Mouse (Mus musculus): ENCODE data around the gene Akr1a1.

DNA sequence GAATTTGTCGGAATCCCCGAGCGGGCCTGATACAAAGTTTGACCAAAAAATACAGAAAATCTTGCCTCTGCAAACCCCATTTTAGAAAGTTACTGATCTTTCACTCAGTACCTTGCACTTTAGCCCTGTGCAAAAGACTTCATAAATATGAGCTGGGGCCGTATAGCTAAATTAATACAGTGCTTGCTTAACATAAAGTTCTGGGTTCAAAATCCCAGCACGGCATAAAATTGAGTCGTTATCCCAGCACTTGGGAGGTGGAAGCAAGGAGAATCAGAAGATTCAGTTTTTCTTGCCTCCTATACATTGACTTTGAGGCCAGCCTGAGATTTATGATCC, 286 bp upstream of the Akr1a1 start:
- TF ChIP-seq MYOD1 (IDR thresholded peaks at IDR 0.05; ENCODE audit: control insufficient read depth, insufficient read length, low read depth) (no peak), CTCF (IDR thresholded peaks at IDR 0.05; ENCODE audit: control insufficient read depth, insufficient read depth, insufficient read length) (no peak), MAX (IDR thresholded peaks at IDR 0.05) (no peak), MYOG (IDR thresholded peaks at IDR 0.05; ENCODE audit: control insufficient read depth, extremely low read depth, insufficient read length) (no peak), USF1 (IDR thresholded peaks at IDR 0.05; ENCODE audit: low read depth) (no peak), CEBPB (IDR thresholded peaks at IDR 0.05; ENCODE audit: low read depth) (no peak), FOSL1 (IDR thresholded peaks at IDR 0.05; ENCODE audit: insufficient read depth, low read length, poor library complexity, severe bottlenecking) (no peak)

Measured in C2C12 (cell line).